Mouse (Mus musculus): ENCODE measurements around the gene Ccdc126. TPM values are rescaled to one million over a fixed set of nuclear protein-coding genes. Genes with fewer than 3 reads are reported as not detected.
"Not testable (repeated sequence)": the region's sequence is repeated elsewhere in the genome, so short reads cannot be mapped to it uniquely, and the experiment has no call there.

The Ccdc126 gene
- polyA plus RNA-seq (2015; fragmentation: Nextera tagmentation; extraction: Ambion mirVana) = 8.5 and 9.6 TPM in 2 replicates

- peaks cover 11% of the 10 kb centered on the region for H3K4me1 ChIP-seq
- peak within 1 kb of the TSS; percentile 87 for H3K27ac ChIP-seq
- peak within 1 kb of the TSS; percentile 75 for H3K4me3 ChIP-seq
- peak within 1 kb of the TSS; percentile 50 for H3K4me2 ChIP-seq
- H3K9me3 ChIP-seq = no peaks in the 10 kb centered on the region
- H3K27me3 ChIP-seq (replicated peaks) = no peaks in the 10 kb centered on the region
- peak; percentile 100 for ATAC-seq (replicated peaks)
- 0% methylated on average over 47 of the region's 47 CpGs for WGBS
- no peaks in the 10 kb centered on the region for H3K36me3 ChIP-seq (replicated peaks)
- peak within 1 kb of the TSS; percentile 79 for H3K9ac ChIP-seq
Measured at GRCm38 (mm10) chr6:49318966-49319594, at the start of gene Ccdc126. TSS of gene Ccdc126 (plus strand) at chr6:49319274.

- no peak for ATAC-seq (replicated peaks)
- Histone ChIP-seq H3K9me3 (no peaks in the 10 kb centered on the region), H3K27ac (no peak overlapping the region)
Measured at GRCm38 (mm10) chr6:49269923-49270322, 49.2 kb upstream of the Ccdc126 start.

GRCm38 (mm10) chr6:49271815-49272214 lies 47.3 kb upstream of the Ccdc126 start:
- WGBS = 79% methylated on average over 6 of the region's 6 CpGs
- Histone ChIP-seq H3K27ac (no peak overlapping the region), H3K9ac (no peak overlapping the region), H3K4me3 (no peak overlapping the region), H3K4me2 (no peak overlapping the region), H3K27me3 (replicated peaks) (no peaks in the 10 kb centered on the region), H3K36me3 (replicated peaks) (no peaks in the 10 kb centered on the region), H3K9me3 (no peaks in the 10 kb centered on the region), H3K4me1 (no peaks in the 10 kb centered on the region)
- no peak for ATAC-seq (replicated peaks)

More at GRCm38 (mm10) chr6:49269923-49270322, 49.2 kb upstream of the Ccdc126 start:
- H3K4me1 ChIP-seq = no peaks in the 10 kb centered on the region
- no peak overlapping the region for H3K4me3 ChIP-seq
- no peak overlapping the region for H3K9ac ChIP-seq
- no peaks in the 10 kb centered on the region for H3K36me3 ChIP-seq (replicated peaks)
- no peaks in the 10 kb centered on the region for H3K27me3 ChIP-seq (replicated peaks)
- 41% methylated on average over 11 of the region's 11 CpGs for WGBS
- no peak overlapping the region for H3K4me2 ChIP-seq

- 91% methylated on average over 2 of the region's 2 CpGs for WGBS
- no peak for ATAC-seq (replicated peaks)
Measured at GRCm38 (mm10) chr6:49272863-49273262, 46.2 kb upstream of the Ccdc126 start.

GRCm38 (mm10) chr6:49273934-49274333 lies 45.1 kb upstream of the Ccdc126 start:
- ATAC-seq (replicated peaks) = no peak
- 9% methylated on average over 4 of the region's 4 CpGs for WGBS

More at GRCm38 (mm10) chr6:49272863-49273262, 46.2 kb upstream of the Ccdc126 start:
- no peaks in the 10 kb centered on the region for H3K4me1 ChIP-seq
- H3K4me2 ChIP-seq = no peak overlapping the region
- H3K9me3 ChIP-seq = no peaks in the 10 kb centered on the region
- no peak overlapping the region for H3K9ac ChIP-seq
- no peak overlapping the region for H3K4me3 ChIP-seq
- no peaks in the 10 kb centered on the region for H3K27me3 ChIP-seq (replicated peaks)
- H3K36me3 ChIP-seq (replicated peaks) = no peaks in the 10 kb centered on the region
- H3K27ac ChIP-seq = no peak overlapping the region

GRCm38 (mm10) chr6:49274416-49275091 lies 44.5 kb upstream of the Ccdc126 start:
- H3K4me1 ChIP-seq = no peaks in the 10 kb centered on the region
- no peak overlapping the region for H3K9ac ChIP-seq
- H3K4me2 ChIP-seq = no peak overlapping the region
- H3K9me3 ChIP-seq = no peaks in the 10 kb centered on the region
- no peak for ATAC-seq (replicated peaks)
- H3K4me3 ChIP-seq = no peak overlapping the region
- no peaks in the 10 kb centered on the region for H3K27me3 ChIP-seq (replicated peaks)
- H3K27ac ChIP-seq = no peak overlapping the region
- H3K36me3 ChIP-seq (replicated peaks) = no peaks in the 10 kb centered on the region
- WGBS = 49% methylated on average over 7 of the region's 9 CpGs

More at GRCm38 (mm10) chr6:49273934-49274333, 45.1 kb upstream of the Ccdc126 start:
- Histone ChIP-seq H3K4me3 (no peak overlapping the region), H3K36me3 (replicated peaks) (no peaks in the 10 kb centered on the region), H3K9me3 (no peaks in the 10 kb centered on the region), H3K27ac (no peak overlapping the region), H3K4me2 (no peak overlapping the region), H3K4me1 (no peaks in the 10 kb centered on the region), H3K9ac (no peak overlapping the region), H3K27me3 (replicated peaks) (no peaks in the 10 kb centered on the region)

- H3K9me3 ChIP-seq = no peaks in the 10 kb centered on the region
- 90% methylated on average over 7 of the region's 7 CpGs for WGBS
- no peak overlapping the region for H3K27ac ChIP-seq
- H3K4me2 ChIP-seq = no peak overlapping the region
- H3K9ac ChIP-seq = no peak overlapping the region
- H3K4me3 ChIP-seq = no peak overlapping the region
- no peaks in the 10 kb centered on the region for H3K27me3 ChIP-seq (replicated peaks)
- no peaks in the 10 kb centered on the region for H3K36me3 ChIP-seq (replicated peaks)
- no peak for ATAC-seq (replicated peaks)
- H3K4me1 ChIP-seq = no peaks in the 10 kb centered on the region
Measured at GRCm38 (mm10) chr6:49275296-49275695, 43.8 kb upstream of the Ccdc126 start.

- no peaks in the 10 kb centered on the region for H3K9me3 ChIP-seq
- no peak overlapping the region for H3K4me2 ChIP-seq
- ATAC-seq (replicated peaks) = no peak
- H3K4me3 ChIP-seq = no peak overlapping the region
- H3K27ac ChIP-seq = no peak overlapping the region
- no peaks in the 10 kb centered on the region for H3K36me3 ChIP-seq (replicated peaks)
- no peaks in the 10 kb centered on the region for H3K4me1 ChIP-seq
- H3K9ac ChIP-seq = no peak overlapping the region
- no peaks in the 10 kb centered on the region for H3K27me3 ChIP-seq (replicated peaks)
- WGBS = 42% methylated on average over 1 of the region's 1 CpGs
Measured at GRCm38 (mm10) chr6:49280942-49281341, 38.1 kb upstream of the Ccdc126 start.

- no peak overlapping the region for H3K4me3 ChIP-seq
- no peak overlapping the region for H3K4me2 ChIP-seq
- no peaks in the 10 kb centered on the region for H3K27me3 ChIP-seq (replicated peaks)
- H3K9ac ChIP-seq = no peak overlapping the region
- ATAC-seq (replicated peaks) = no peak
- WGBS = 82% methylated on average over 1 of the region's 1 CpGs
- no peak overlapping the region for H3K27ac ChIP-seq
- no peaks in the 10 kb centered on the region for H3K36me3 ChIP-seq (replicated peaks)
- no peaks in the 10 kb centered on the region for H3K4me1 ChIP-seq
- no peaks in the 10 kb centered on the region for H3K9me3 ChIP-seq
Measured at GRCm38 (mm10) chr6:49282122-49282521, 37.0 kb upstream of the Ccdc126 start.

GRCm38 (mm10) chr6:49298286-49298685 lies 20.8 kb upstream of the Ccdc126 start:
- no peak overlapping the region for H3K4me2 ChIP-seq
- no peaks in the 10 kb centered on the region for H3K27me3 ChIP-seq (replicated peaks)
- no peak overlapping the region for H3K9ac ChIP-seq
- no peaks in the 10 kb centered on the region for H3K4me1 ChIP-seq
- no peak for ATAC-seq (replicated peaks)
- no peaks in the 10 kb centered on the region for H3K9me3 ChIP-seq
- no peak overlapping the region for H3K4me3 ChIP-seq
- no peaks in the 10 kb centered on the region for H3K36me3 ChIP-seq (replicated peaks)
- H3K27ac ChIP-seq = no peak overlapping the region

- ATAC-seq (replicated peaks); H3K4me3 ChIP-seq; H3K4me1 ChIP-seq; H3K27ac ChIP-seq; H3K27me3 ChIP-seq (replicated peaks); H3K9me3 ChIP-seq; H3K36me3 ChIP-seq (replicated peaks); H3K9ac ChIP-seq; H3K4me2 ChIP-seq: not testable (repeated sequence)
- WGBS = 58% methylated on average over 3 of the region's 3 CpGs
Measured at GRCm38 (mm10) chr6:49314821-49315220, 4.3 kb upstream of the Ccdc126 start.

GRCm38 (mm10) chr6:49319595-49320315 lies 681 bp downstream of the Ccdc126 start:
- Histone ChIP-seq H3K4me3 (peak overlapping the region; percentile 75), H3K4me1 (peaks cover 11% of the 10 kb centered on the region), H3K9me3 (no peaks in the 10 kb centered on the region), H3K27me3 (replicated peaks) (no peaks in the 10 kb centered on the region), H3K27ac (peak overlapping the region; percentile 87), H3K36me3 (replicated peaks) (no peaks in the 10 kb centered on the region), H3K4me2 (peak overlapping the region; percentile 50), H3K9ac (peak overlapping the region; percentile 79)
- peak; percentile 57 for ATAC-seq (replicated peaks)
- 12% methylated on average over 13 of the region's 13 CpGs for WGBS

All from midbrain, embryonic 15.5 days (tissue).